Mouse (Mus musculus): Measurements from ENCODE around the gene Olfr651. TPM values are rescaled to one million over a fixed set of nuclear protein-coding genes. Genes with fewer than 3 reads are reported as not detected.

Olfr651 gene
- not detected in 2 replicates for polyA plus RNA-seq (2012; ENCODE audit: low replicate concordance)

DNA sequence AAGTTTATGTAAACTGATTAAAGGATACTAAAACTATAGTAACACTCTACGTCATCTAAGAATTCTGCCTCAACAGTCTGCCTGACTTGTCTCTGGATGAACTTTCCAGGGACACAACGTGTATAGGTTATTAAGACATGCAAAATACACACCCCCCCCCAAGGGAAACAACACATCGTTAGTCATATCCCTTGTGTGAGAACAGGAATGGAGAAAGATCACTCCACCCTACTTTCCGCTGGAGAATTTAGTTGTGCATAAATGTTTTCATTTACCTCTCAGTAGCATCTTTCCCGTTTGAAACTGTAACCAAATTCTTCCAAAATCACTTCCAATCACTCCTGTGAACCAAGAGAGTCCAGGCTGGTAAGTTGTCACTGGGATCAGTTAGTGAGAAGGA, at the start of gene Olfr651:
Gene Olfr651 (plus strand): TSS at position 301 of the 400 bp plus-strand sequence.

DNA sequence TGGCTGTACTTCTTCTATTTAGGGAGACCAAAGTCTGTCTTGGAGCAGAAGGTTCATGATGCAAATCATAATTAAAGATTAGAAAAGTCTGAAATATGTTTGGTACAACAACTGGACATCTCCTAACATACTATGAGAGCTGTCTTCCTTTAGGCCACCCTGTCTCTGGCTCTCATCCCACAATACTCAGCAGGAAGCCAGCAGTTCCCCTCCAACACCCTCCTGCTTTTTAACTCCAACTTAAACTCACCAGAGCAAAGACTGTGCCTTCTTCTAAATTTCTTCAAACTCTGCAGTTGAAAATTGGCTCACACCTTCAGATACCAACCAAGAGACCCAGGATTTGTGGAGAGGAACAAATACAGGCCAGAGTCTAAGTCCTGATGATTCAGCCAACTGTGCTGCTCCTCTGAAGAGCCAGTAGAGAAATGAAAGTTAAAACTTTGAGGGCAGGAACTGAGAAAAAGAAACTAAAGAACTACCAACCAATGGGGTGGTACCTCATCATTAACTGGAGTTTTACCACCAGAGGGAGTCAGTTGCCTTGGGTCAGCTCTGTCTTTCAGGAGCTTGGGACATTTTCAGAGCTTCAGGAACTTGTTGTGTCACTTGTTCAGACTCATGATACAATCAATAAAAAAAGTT, 42.4 kb upstream of the Olfr651 start, which contains the start of gene Trim30d:
Gene Trim30d (minus strand): TSS at position 429 of the 645 bp plus-strand sequence.

DNA sequence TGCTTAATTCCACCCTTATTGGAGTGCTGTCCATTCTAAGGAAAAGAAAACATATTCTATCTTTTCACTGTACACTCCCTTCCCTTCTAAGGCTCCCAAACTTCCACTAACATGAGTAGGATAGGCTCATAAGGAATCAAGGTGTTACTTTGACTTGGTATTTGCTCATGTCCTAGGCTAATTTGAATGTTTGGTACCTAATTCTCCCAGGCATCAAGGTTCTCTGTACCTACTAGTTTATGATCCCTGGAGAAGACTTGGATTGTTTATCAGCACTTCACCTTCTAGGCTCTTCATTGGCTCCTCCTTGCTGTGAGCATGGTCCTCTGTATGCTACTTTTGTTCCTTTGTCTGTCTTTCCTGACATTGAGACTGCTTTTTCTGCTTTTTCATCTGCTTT, 10.7 kb downstream of the Olfr651 start, which contains the start of gene Olfr652:
Gene Olfr652 (plus strand): TSS at position 301 of the 400 bp plus-strand sequence.

DNA sequence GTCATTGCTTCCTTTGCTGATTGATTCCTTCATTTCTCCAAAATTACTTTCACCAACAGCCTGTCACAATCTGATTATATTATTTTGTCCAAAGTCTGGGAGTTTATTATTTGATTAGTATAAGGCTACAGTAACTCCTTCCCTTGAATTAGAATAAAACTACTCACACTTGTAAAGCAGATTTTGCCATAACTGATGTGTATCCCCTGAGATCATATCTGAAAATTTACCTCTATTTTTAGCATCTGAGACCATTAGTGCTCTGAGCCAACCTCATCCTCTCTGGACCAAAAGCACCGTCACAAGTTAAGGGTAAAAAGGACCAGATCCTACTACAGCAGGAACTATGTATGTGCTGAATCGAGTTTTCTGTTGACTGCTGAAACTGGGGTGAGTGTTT, 27.1 kb downstream of the Olfr651 start, which contains the start of gene Olfr653:
Gene Olfr653 (plus strand): TSS at position 301 of the 400 bp plus-strand sequence.

DNA sequence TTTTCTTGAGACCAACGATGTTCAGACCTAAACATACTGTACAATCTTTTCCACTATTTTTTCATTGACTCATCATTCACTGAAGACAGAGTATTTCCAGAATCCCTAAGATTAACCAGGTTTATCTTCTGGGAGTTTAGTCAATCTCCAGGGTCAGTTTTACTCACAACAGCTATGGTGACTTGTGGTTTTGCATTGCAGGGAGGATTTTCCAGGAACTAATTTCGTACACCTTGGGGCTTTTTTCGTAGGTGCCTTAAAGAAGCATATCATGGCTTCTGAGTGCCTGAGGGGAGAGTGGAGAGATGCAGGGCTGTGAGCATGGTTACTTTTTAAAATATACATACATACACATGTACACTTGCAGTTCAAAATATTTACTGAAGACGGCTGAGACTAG, 36.8 kb downstream of the Olfr651 start, which contains the start of gene Olfr654:
Gene Olfr654 (plus strand): TSS at position 301 of the 400 bp plus-strand sequence.

DNA sequence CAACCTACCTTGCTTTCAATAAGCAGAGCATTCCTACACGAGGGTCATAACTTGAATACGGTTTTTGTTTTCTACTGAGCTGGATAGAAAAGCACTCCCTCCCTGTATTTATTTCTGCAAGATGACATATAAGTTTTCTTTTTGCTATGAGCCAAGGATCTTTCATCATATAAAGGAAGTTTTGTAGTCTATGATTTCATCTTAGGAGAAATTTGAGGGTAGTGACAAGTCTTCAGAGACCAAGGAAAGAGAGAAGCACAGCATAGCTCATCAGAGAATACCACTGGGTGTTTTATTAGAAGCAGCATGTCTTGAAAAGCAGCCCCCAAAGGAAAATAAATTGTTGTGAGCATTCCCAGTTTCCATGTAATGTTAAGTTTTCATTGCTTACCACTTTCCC, 51.7 kb downstream of the Olfr651 start, which contains the start of gene Olfr655:
Gene Olfr655 (minus strand): TSS at position 101 of the 400 bp plus-strand sequence.

Other genes with a start within 250 kb of the Olfr651 start
- not detected in 2 replicates for gene Trim12a, start 234.7 kb upstream of the Olfr651 start, polyA plus RNA-seq (2012; ENCODE audit: low replicate concordance)
- 0.15 and 0.36 TPM in 2 replicates for gene Trim34b, start 220.7 kb upstream of the Olfr651 start, polyA plus RNA-seq (2012; ENCODE audit: low replicate concordance)
- 0.66 and 2.8 TPM in 2 replicates for gene Trim12c, start 196.8 kb upstream of the Olfr651 start, polyA plus RNA-seq (2012; ENCODE audit: low replicate concordance)
- not detected in 2 replicates for gene Trim30b, start 180.2 kb upstream of the Olfr651 start, polyA plus RNA-seq (2012; ENCODE audit: low replicate concordance)
- not detected in 2 replicates for gene Trim30c, start 149.3 kb upstream of the Olfr651 start, polyA plus RNA-seq (2012; ENCODE audit: low replicate concordance)
- 3.5 and 5.4 TPM in 2 replicates for gene Trim30a, start 84.9 kb upstream of the Olfr651 start, polyA plus RNA-seq (2012; ENCODE audit: low replicate concordance)
- gene Trim30d, start 42.3 kb upstream of the Olfr651 start, polyA plus RNA-seq (2012; ENCODE audit: low replicate concordance): 0.28 TPM in 1 of 2 replicates, not detected in the other
- not detected in 2 replicates for gene Olfr652, start 10.8 kb downstream of the Olfr651 start, polyA plus RNA-seq (2012; ENCODE audit: low replicate concordance)
- gene Olfr653, start 27.2 kb downstream of the Olfr651 start, polyA plus RNA-seq (2012; ENCODE audit: low replicate concordance): not detected in 2 replicates
- gene Olfr654, start 36.9 kb downstream of the Olfr651 start, polyA plus RNA-seq (2012; ENCODE audit: low replicate concordance): not detected in 2 replicates
- not detected in 2 replicates for gene Olfr655, start 51.6 kb downstream of the Olfr651 start, polyA plus RNA-seq (2012; ENCODE audit: low replicate concordance)
- not detected in 2 replicates for gene Olfr656, start 63.8 kb downstream of the Olfr651 start, polyA plus RNA-seq (2012; ENCODE audit: low replicate concordance)
- 0.09 TPM in 1 of 2 replicates, not detected in the other for gene Olfr657, start 74.7 kb downstream of the Olfr651 start, polyA plus RNA-seq (2012; ENCODE audit: low replicate concordance)
- not detected in 2 replicates for gene Olfr658, start 97.2 kb downstream of the Olfr651 start, polyA plus RNA-seq (2012; ENCODE audit: low replicate concordance)
- not detected in 2 replicates for gene Olfr659, start 116.6 kb downstream of the Olfr651 start, polyA plus RNA-seq (2012; ENCODE audit: low replicate concordance)
- gene Olfr661, start 136.4 kb downstream of the Olfr651 start, polyA plus RNA-seq (2012; ENCODE audit: low replicate concordance): not detected in 2 replicates
- not detected in 2 replicates for gene Usp17le, start 227.3 kb downstream of the Olfr651 start, polyA plus RNA-seq (2012; ENCODE audit: low replicate concordance)

Measured in leukemia stem cell, adult 10-12 weeks (primary cell).